Mouse (Mus musculus) embryonic facial prominence, embryonic 11.5 days (tissue): ENCODE data around the gene Hspa1b. TPM values are rescaled to one million over a fixed set of nuclear protein-coding genes. Genes with fewer than 3 reads are reported as not detected.
"Not testable (repeated sequence)": the region's sequence is repeated elsewhere in the genome, so short reads cannot be mapped to it uniquely, and the experiment has no call there.

ENCODE experiments used
- ATAC-seq: fragments of 200-750 bp; cut with Nextera tagmentation; replicated peaks from 2 replicates; pipeline ENCODE4 v1.8.0; 2017; ENCODE audit warnings: low read depth; ENCODE audit not compliant: insufficient number of reproducible peaks, low FRiP score, low TSS enrichment
- DNase-seq: peaks from one replicate; pipeline ENCODE4 v3.0.0-alpha.2; 2015; ENCODE audit warnings: low spot score
- H3K27ac ChIP-seq: fragments of 300-500 bp; sonication (generic); replicated peaks from 2 replicates; pipeline ENCODE4 v1.5.1; 2014; ENCODE audit warnings: mild to moderate bottlenecking, low read depth, low read length, control low read depth
- H3K27me3 ChIP-seq: fragments of 300-500 bp; sonication (generic); 2 replicates; pipeline ENCODE4 v1.6.1; 2014; ENCODE audit warnings: mild to moderate bottlenecking, low read length, moderate library complexity, mixed read lengths; ENCODE audit not compliant: control insufficient read depth, insufficient read depth
- H3K36me3 ChIP-seq: fragments of 300-500 bp; sonication (generic); replicated peaks from 2 replicates; pipeline ENCODE4 v1.6.1; 2014; ENCODE audit warnings: low read depth, mild to moderate bottlenecking, low read length, moderate library complexity, mixed read lengths; ENCODE audit not compliant: control insufficient read depth, insufficient read depth
- H3K4me1 ChIP-seq: fragments of 300-500 bp; sonication (generic); 2 replicates; pipeline ENCODE4 v1.6.1; 2014; ENCODE audit warnings: low read length, mixed read lengths; ENCODE audit not compliant: control insufficient read depth, insufficient read depth
- H3K4me2 ChIP-seq: fragments of 300-500 bp; sonication (generic); 2 replicates; pipeline ENCODE4 v1.6.1; 2014; ENCODE audit warnings: low read depth, mild to moderate bottlenecking, control low read depth, low read length, moderate library complexity
- H3K4me3 ChIP-seq: fragments of 300-500 bp; sonication (generic); 2 replicates; pipeline ENCODE4 v1.5.1; 2014; ENCODE audit warnings: low read depth, low read length, control low read depth
- H3K9ac ChIP-seq: fragments of 300-500 bp; sonication (generic); replicated peaks from 2 replicates; pipeline ENCODE4 v1.6.1; 2014; ENCODE audit warnings: mild to moderate bottlenecking, control low read depth, low read length
- H3K9me3 ChIP-seq: fragments of 300-500 bp; sonication (generic); replicated peaks from 2 replicates; pipeline ENCODE4 v1.6.1; 2016; ENCODE audit warnings: mild to moderate bottlenecking, low read length, inconsistent platforms, mixed read lengths; ENCODE audit not compliant: control insufficient read depth
- WGBS: fragments of 180-500 bp; shearing (Covaris S2); extraction: QIAGEN DNeasy Blood & Tissue Kit; methylation state at CpG from one replicate; pipeline ENCODE4 v1.1.7; 2014; 5-methylcytosine and 5-hydroxymethylcytosine counted together
- polyA plus RNA-seq: library from polyadenylated mRNA; unstranded; fragments of >200 nt; fragmentation: Nextera tagmentation; extraction: Ambion mirVana; gene quantifications from 2 replicates; pipeline ENCODE4 v1.2.1, GENCODE M21; 2014

Hspa1b gene
- polyA plus RNA-seq = 0.21 and 0.49 TPM in 2 replicates

GRCm38 (mm10) chr17:34959130-34959778, at the start of gene Hspa1b:
TSS of gene Hspa1b (minus strand) at chr17:34959238.
- WGBS = under 1% methylated on average over 28 of the region's 32 CpGs
- peak; percentile 90 for ATAC-seq
- H3K4me1 ChIP-seq, H3K27me3 ChIP-seq, H3K36me3 ChIP-seq, H3K9me3 ChIP-seq: not testable (repeated sequence)
- peak within 1 kb of the TSS; percentile 53 for H3K4me2 ChIP-seq
- peak within 1 kb of the TSS; percentile 36; the same call in 1 of the 2 replicates for H3K27ac ChIP-seq
- DNase-seq = peak; percentile 91
- peak within 1 kb of the TSS; percentile 37 for H3K4me3 ChIP-seq
- H3K9ac ChIP-seq = peak within 1 kb of the TSS; percentile 39

- no peak overlapping the region for H3K4me3 ChIP-seq
- H3K27me3 ChIP-seq = no peaks in the 10 kb centered on the region
- H3K27ac ChIP-seq = no peak overlapping the region
- H3K4me1 ChIP-seq = peaks cover 3% of the 10 kb centered on the region; the same call in 1 of the 2 replicates
- no peak for ATAC-seq
- H3K4me2 ChIP-seq = no peak overlapping the region
- H3K36me3 ChIP-seq = peaks cover 31% of the 10 kb centered on the region
- H3K9me3 ChIP-seq = no peaks in the 10 kb centered on the region
- WGBS = 94% methylated on average over 7 of the region's 7 CpGs
- no peak for DNase-seq
- H3K9ac ChIP-seq = no peak overlapping the region
Observed at GRCm38 (mm10) chr17:35007387-35007991, 48.5 kb upstream of the Hspa1b start.

DNA sequence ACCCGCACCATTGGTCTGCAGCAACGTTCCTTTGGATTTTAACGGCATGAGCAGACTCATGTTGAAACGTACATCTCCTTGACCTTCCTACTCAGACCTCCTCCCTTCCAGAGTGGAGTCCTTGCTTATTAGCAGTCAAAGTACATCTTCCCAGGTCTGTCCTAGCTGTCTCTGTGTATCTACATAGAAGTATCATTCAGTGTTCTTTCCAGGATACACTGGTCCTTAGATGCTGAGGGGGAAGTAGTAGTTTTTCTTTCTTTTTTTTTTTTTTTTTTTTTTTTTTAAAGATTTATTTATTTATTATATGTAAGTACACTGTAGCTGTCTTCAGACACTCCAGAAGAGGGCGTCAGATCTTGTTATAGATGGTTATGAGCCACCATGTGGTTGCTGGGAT, 46.9 kb upstream of the Hspa1b start:
- 97% methylated on average over 4 of the region's 5 CpGs for WGBS
- not testable (repeated sequence) for H3K27ac ChIP-seq, DNase-seq, ATAC-seq, H3K27me3 ChIP-seq, H3K4me1 ChIP-seq, H3K9ac ChIP-seq, H3K4me2 ChIP-seq, H3K9me3 ChIP-seq
- Histone ChIP-seq H3K36me3 (peaks cover 15% of the 10 kb centered on the region), H3K4me3 (peak overlapping the region; percentile 5; the same call in 1 of the 2 replicates)

GRCm38 (mm10) chr17:35005158-35005557, 46.1 kb upstream of the Hspa1b start:
- Histone ChIP-seq H3K9me3 (no peaks in the 10 kb centered on the region), H3K4me3 (no peak overlapping the region), H3K4me1 (peaks cover 3% of the 10 kb centered on the region; the same call in 1 of the 2 replicates), H3K27ac (no peak overlapping the region), H3K36me3 (peaks cover 7% of the 10 kb centered on the region), H3K9ac (no peak overlapping the region), H3K4me2 (no peak overlapping the region), H3K27me3 (no peaks in the 10 kb centered on the region)
- DNase-seq = no peak
- ATAC-seq = no peak
- WGBS = 94% methylated on average over 10 of the region's 10 CpGs

GRCm38 (mm10) chr17:35004075-35004717, 45.2 kb upstream of the Hspa1b start:
- no peaks in the 10 kb centered on the region for H3K9me3 ChIP-seq
- peaks cover 3% of the 10 kb centered on the region; the same call in 1 of the 2 replicates for H3K4me1 ChIP-seq
- 93% methylated on average over 17 of the region's 17 CpGs for WGBS
- no peaks in the 10 kb centered on the region for H3K27me3 ChIP-seq
- H3K9ac ChIP-seq = no peak overlapping the region
- no peak overlapping the region for H3K27ac ChIP-seq
- H3K4me3 ChIP-seq = no peak overlapping the region
- ATAC-seq (no peak), DNase-seq (no peak)
- H3K36me3 ChIP-seq = peaks cover 7% of the 10 kb centered on the region
- H3K4me2 ChIP-seq = no peak overlapping the region

- Histone ChIP-seq H3K27me3 (no peaks in the 10 kb centered on the region), H3K4me2 (peak overlapping the region; percentile 98), H3K4me3 (peak overlapping the region; percentile 89; the same call in 1 of the 2 replicates), H3K9me3 (no peaks in the 10 kb centered on the region), H3K9ac (no peak overlapping the region; the same call in 1 of the 2 replicates), H3K36me3 (peaks cover 7% of the 10 kb centered on the region; the same call in 1 of the 2 replicates), H3K27ac (no peak overlapping the region), H3K4me1 (peaks cover 3% of the 10 kb centered on the region; the same call in 1 of the 2 replicates)
- DNase-seq (no peak), ATAC-seq (no peak)
- 66% methylated on average over 9 of the region's 9 CpGs for WGBS
Observed at GRCm38 (mm10) chr17:35003022-35003838, 44.2 kb upstream of the Hspa1b start.

GRCm38 (mm10) chr17:35002153-35002865, 43.3 kb upstream of the Hspa1b start:
- 10% methylated on average over 12 of the region's 12 CpGs for WGBS
- Histone ChIP-seq H3K9me3 (no peaks in the 10 kb centered on the region), H3K27me3 (no peaks in the 10 kb centered on the region), H3K4me3 (peak overlapping the region; percentile 89), H3K36me3 (peaks cover 7% of the 10 kb centered on the region; the same call in 1 of the 2 replicates), H3K4me2 (peak overlapping the region; percentile 98), H3K27ac (peak overlapping the region; percentile 56; the same call in 1 of the 2 replicates), H3K4me1 (peaks cover 3% of the 10 kb centered on the region; the same call in 1 of the 2 replicates), H3K9ac (peak overlapping the region; percentile 98)
- ATAC-seq (no peak), DNase-seq (no peak)
